In the genomic region with DNA sequence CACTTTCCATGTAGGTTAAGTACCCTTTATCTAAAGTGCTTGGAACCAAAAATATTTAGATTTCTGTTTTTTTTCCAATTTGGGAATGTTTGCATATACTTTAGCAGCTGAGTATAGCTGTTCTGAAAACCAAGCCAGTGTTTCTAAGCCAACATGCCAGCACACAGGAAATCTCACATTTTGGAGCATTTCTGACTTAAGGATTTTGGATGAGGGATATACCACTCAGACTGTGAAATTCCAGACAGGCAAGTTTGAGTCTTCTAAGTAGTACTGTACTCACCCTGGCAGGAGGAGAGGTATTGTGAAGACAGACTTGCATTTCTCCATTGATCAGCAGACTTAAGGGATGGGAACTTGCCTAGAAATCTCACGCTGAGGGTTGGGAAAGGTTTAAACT, we compare ENCODE assay signal across 27 mouse cellular contexts. TPM values are rescaled to one million over a fixed set of nuclear protein-coding genes. Genes with fewer than 3 reads are reported as not detected.
"Had no signal": no experiment of that assay in that cellular context is flagged by ENCODE, and none has a peak within 500 bp of the region (broad histone marks: within the 10 kb centered on the region; RNA-seq: fewer than 3 reads in every experiment).

No protein-coding gene starts in this region.

- ATAC-seq: forebrain, embryonic 13.5 days; forebrain, embryonic 14.5 days; forebrain, embryonic 15.5 days; forebrain, embryonic 16.5 days; forebrain, postnatal 0 days had no signal

- H3K4me1 ChIP-seq: embryonic facial prominence, embryonic 12.5 days; embryonic facial prominence, embryonic 13.5 days; embryonic facial prominence, embryonic 15.5 days; forebrain, embryonic 12.5 days; forebrain, embryonic 15.5 days had no signal

- H3K9me3 ChIP-seq: embryonic facial prominence, embryonic 10.5 days; embryonic facial prominence, embryonic 12.5 days; embryonic facial prominence, embryonic 13.5 days; embryonic facial prominence, embryonic 15.5 days; forebrain, embryonic 10.5 days; forebrain, embryonic 12.5 days; forebrain, embryonic 13.5 days; forebrain, embryonic 15.5 days had no signal

- H3K4me2 ChIP-seq: embryonic facial prominence, embryonic 12.5 days; embryonic facial prominence, embryonic 13.5 days; embryonic facial prominence, embryonic 15.5 days; forebrain, embryonic 12.5 days; forebrain, embryonic 13.5 days; forebrain, embryonic 15.5 days had no signal

- H3K27ac ChIP-seq: embryonic facial prominence, embryonic 10.5 days; embryonic facial prominence, embryonic 12.5 days; embryonic facial prominence, embryonic 13.5 days; embryonic facial prominence, embryonic 15.5 days; forebrain, embryonic 10.5 days; forebrain, embryonic 12.5 days; forebrain, embryonic 13.5 days; forebrain, embryonic 15.5 days; gastrocnemius, adult 2 months had no signal

- H3K9ac ChIP-seq: embryonic facial prominence, embryonic 12.5 days; embryonic facial prominence, embryonic 13.5 days; embryonic facial prominence, embryonic 15.5 days; forebrain, embryonic 12.5 days; forebrain, embryonic 13.5 days; forebrain, embryonic 15.5 days; forebrain, postnatal 0 days had no signal

- H3K27me3 ChIP-seq: embryonic facial prominence, embryonic 12.5 days; forebrain, embryonic 12.5 days; forebrain, embryonic 13.5 days; forebrain, embryonic 15.5 days had no signal

- DNase-seq: cerebellum, adult 18-20 months; cerebellum, adult 2 months; cerebellum, adult 8-10 months; cerebellum, adult 9-10 months; cerebellum, adult 9-11 months; cerebellum, postnatal 10 days; cerebellum, postnatal 14 days; cerebellum, postnatal 25 days; cerebellum, postnatal 36 days; embryo, embryonic 11 days; forebrain, postnatal 0 days; gastrocnemius, adult 2 months; gastrocnemius, postnatal 10 days; gastrocnemius, postnatal 14 days; gastrocnemius, postnatal 25 days; gastrocnemius, postnatal 36 days had no signal

- H3K4me3 ChIP-seq: embryonic facial prominence, embryonic 10.5 days; embryonic facial prominence, embryonic 12.5 days; embryonic facial prominence, embryonic 13.5 days; embryonic facial prominence, embryonic 15.5 days; erythroblast, embryonic 14.5 days; forebrain, embryonic 10.5 days; forebrain, embryonic 12.5 days; forebrain, embryonic 13.5 days; forebrain, embryonic 15.5 days; gastrocnemius, adult 2 months had no signal

- H3K36me3 ChIP-seq: embryonic facial prominence, embryonic 10.5 days; embryonic facial prominence, embryonic 12.5 days; embryonic facial prominence, embryonic 13.5 days; embryonic facial prominence, embryonic 15.5 days; forebrain, embryonic 10.5 days; forebrain, embryonic 12.5 days; forebrain, embryonic 15.5 days had no signal

RNA-seq across cellular contexts. Expression of a gene that starts 10.2 kb away (rescaled TPM):
- polyA plus RNA-seq: erythroblast, embryonic 14.5 days had no signal
